Mouse (Mus musculus): ENCODE measurements at regions not wholly inside any gene's neighbourhood (a gene's known extent, or its start where the extent isn't known, plus 50 kb on each side); places are given as distances from the start of the nearest gene placed in this dataset.

DNA sequence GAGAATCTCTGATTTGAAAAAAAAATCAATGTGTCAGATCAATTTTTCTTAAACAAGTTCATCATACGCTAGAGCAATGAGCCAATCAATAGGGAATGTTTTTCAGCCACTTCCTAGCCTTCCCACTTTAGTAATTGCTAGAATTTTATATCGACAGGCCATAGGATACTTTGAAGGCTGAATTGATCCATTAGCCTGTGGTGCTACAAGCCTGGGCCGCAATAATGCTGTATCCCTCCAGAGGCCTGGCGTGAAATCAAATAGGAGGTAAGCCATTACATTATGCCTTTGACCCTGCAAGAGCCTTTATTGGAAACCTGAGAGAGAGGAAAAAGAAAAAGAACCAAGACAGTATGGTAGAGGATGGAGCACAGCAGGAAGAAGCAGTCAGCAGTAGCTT is 53.7 kb upstream of the Gm11232 start:
- Histone ChIP-seq H3K36me3 (ENCODE audit: control insufficient read depth, insufficient read depth) (no peaks in the 10 kb centered on the region), H3K27me3 (ENCODE audit: control insufficient read depth, insufficient read depth, insufficient read length) (no peaks in the 10 kb centered on the region), H3K79me3 (ENCODE audit: low read depth) (no peaks in the 10 kb centered on the region), H3K79me2 (ENCODE audit: control insufficient read depth, insufficient read depth) (no peaks in the 10 kb centered on the region), H3K4me3 (ENCODE audit: insufficient read depth, poor library complexity, severe bottlenecking) (no peak overlapping the region), H3ac (ENCODE audit: control insufficient read depth, insufficient read length, low read depth) (no peak overlapping the region)
- TF ChIP-seq CTCF (IDR thresholded peaks at IDR 0.05; ENCODE audit: control insufficient read depth, insufficient read depth, insufficient read length) (no peak), MYOG (IDR thresholded peaks at IDR 0.05; ENCODE audit: control insufficient read depth, extremely low read depth, insufficient read length) (no peak), USF1 (IDR thresholded peaks at IDR 0.05; ENCODE audit: low read depth) (no peak), MYOD1 (IDR thresholded peaks at IDR 0.05; ENCODE audit: control insufficient read depth, insufficient read length, low read depth) (no peak), CEBPB (IDR thresholded peaks at IDR 0.05; ENCODE audit: low read depth) (no peak)

DNA sequence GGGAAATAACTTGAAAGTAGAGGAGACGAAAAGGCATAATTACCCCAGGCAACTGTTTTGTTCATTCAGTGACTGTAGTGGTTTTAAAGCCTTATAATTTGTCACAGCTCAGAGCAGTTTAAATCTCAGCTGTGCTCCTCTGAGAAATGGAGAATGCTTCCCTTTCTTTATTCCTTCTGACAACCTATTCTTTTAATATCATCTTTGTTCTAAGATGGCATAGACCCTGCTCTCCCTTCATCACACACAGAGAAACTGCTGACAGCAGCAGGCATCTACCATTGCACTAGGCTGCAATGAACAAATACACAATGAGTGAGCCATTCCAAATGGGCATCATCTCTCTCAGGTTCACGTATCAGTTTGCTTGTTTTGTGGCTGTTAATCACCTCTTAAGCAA is 50.5 kb upstream of the Gm11232 start:
- H3K4me3 ChIP-seq (ENCODE audit: insufficient read depth, poor library complexity, severe bottlenecking), result no peak overlapping the region
- H3K36me3 ChIP-seq (ENCODE audit: control insufficient read depth, insufficient read depth), result no peaks in the 10 kb centered on the region
- H3K79me2 ChIP-seq (ENCODE audit: control insufficient read depth, insufficient read depth), result no peaks in the 10 kb centered on the region
- H3K27me3 ChIP-seq (ENCODE audit: control insufficient read depth, insufficient read depth, insufficient read length), result no peaks in the 10 kb centered on the region
- no peak overlapping the region for H3ac ChIP-seq (ENCODE audit: control insufficient read depth, insufficient read length, low read depth)
- no peaks in the 10 kb centered on the region for H3K79me3 ChIP-seq (ENCODE audit: low read depth)
- TF ChIP-seq FOSL1 (IDR thresholded peaks at IDR 0.05; ENCODE audit: insufficient read depth, low read length, poor library complexity, severe bottlenecking) (no peak), MAX (IDR thresholded peaks at IDR 0.05) (no peak), USF1 (IDR thresholded peaks at IDR 0.05; ENCODE audit: low read depth) (no peak), MYOD1 (IDR thresholded peaks at IDR 0.05; ENCODE audit: control insufficient read depth, insufficient read length, low read depth) (no peak), CEBPB (IDR thresholded peaks at IDR 0.05; ENCODE audit: low read depth) (no peak), CTCF (IDR thresholded peaks at IDR 0.05; ENCODE audit: control insufficient read depth, insufficient read depth, insufficient read length) (no peak), MYOG (IDR thresholded peaks at IDR 0.05; ENCODE audit: control insufficient read depth, extremely low read depth, insufficient read length) (no peak)
